Mouse (Mus musculus) midbrain, postnatal 0 days (tissue): ENCODE measurements around the gene 2310061I04Rik. TPM values are rescaled to one million over a fixed set of nuclear protein-coding genes. Genes with fewer than 3 reads are reported as not detected.

Experiments used
- ATAC-seq: fragments of 200-750 bp; cut with Nextera tagmentation; 2 replicates; pipeline ENCODE4 v1.8.0; 2017; ENCODE audit warnings: moderate number of reproducible peaks, mild to moderate bottlenecking, moderate TSS enrichment, moderate library complexity; ENCODE audit not compliant: low FRiP score
- DNase-seq: peaks from one replicate; pipeline ENCODE4 v3.0.0-alpha.2; 2015; ENCODE audit warnings: low spot score
- H3K27ac ChIP-seq: fragments of 300-500 bp; sonication (generic); 2 replicates; pipeline ENCODE4 v1.5.1; 2014; ENCODE audit warnings: low read depth, mild to moderate bottlenecking, low read length, mixed read lengths
- H3K27me3 ChIP-seq: fragments of 300-500 bp; sonication (generic); 2 replicates; pipeline ENCODE4 v1.6.1; 2014; ENCODE audit warnings: low read length, control low read depth, mixed read lengths; ENCODE audit not compliant: insufficient read depth
- H3K36me3 ChIP-seq: fragments of 300-500 bp; sonication (generic); 2 replicates; pipeline ENCODE4 v1.6.1; 2014; ENCODE audit warnings: low read length, control low read depth, mixed read lengths; ENCODE audit not compliant: insufficient read depth
- H3K4me1 ChIP-seq: fragments of 300-500 bp; sonication (generic); 2 replicates; pipeline ENCODE4 v1.6.1; 2014; ENCODE audit warnings: mild to moderate bottlenecking, control low read depth, antibody characterized with exemption, low read length, mixed read lengths; ENCODE audit not compliant: insufficient read depth
- H3K4me2 ChIP-seq: fragments of 300-500 bp; sonication (generic); 2 replicates; pipeline ENCODE4 v1.6.1; 2014; ENCODE audit warnings: low read depth, mild to moderate bottlenecking, low read length, mixed read lengths; ENCODE audit not compliant: poor library complexity, severe bottlenecking
- H3K4me3 ChIP-seq: fragments of 300-500 bp; sonication (generic); 2 replicates; pipeline ENCODE4 v1.5.1; 2014; ENCODE audit warnings: low read depth, mild to moderate bottlenecking, low read length, moderate library complexity
- H3K9ac ChIP-seq: fragments of 300-500 bp; sonication (generic); replicated peaks from 2 replicates; pipeline ENCODE4 v1.6.1; 2014; ENCODE audit warnings: mild to moderate bottlenecking, low read length, moderate library complexity, mixed read lengths; ENCODE audit not compliant: poor library complexity, severe bottlenecking
- H3K9me3 ChIP-seq: fragments of 300-500 bp; sonication (generic); 2 replicates; pipeline ENCODE4 v1.6.1; 2016; ENCODE audit warnings: low read length, control low read depth
- CTCF ChIP-seq: IDR thresholded peaks from 2 replicates; pipeline ENCODE4 v1.5.1; 2016; ENCODE audit warnings: antibody characterized with exemption, mild to moderate bottlenecking
- WGBS: fragments of 180-500 bp; shearing (Covaris S2); extraction: QIAGEN DNeasy Blood & Tissue Kit; methylation state at CpG from one replicate; pipeline ENCODE4 v1.1.7; 2014; 5-methylcytosine and 5-hydroxymethylcytosine counted together
- polyA plus RNA-seq: library from polyadenylated mRNA; unstranded; fragments of >200 nt; fragmentation: Nextera tagmentation; extraction: Ambion mirVana; gene quantifications from 2 replicates; pipeline ENCODE4 v1.2.1, GENCODE M21; 2015
- total RNA-seq: library from RNA; depleted of rRNA; stranded (reverse); fragments of >200 nt; gene quantifications from 2 replicates; pipeline ENCODE4 v1.2.3, GENCODE M21; 2014

The 2310061I04Rik gene
- total and polyA plus RNA-seq, 2 experiments from 2014 or later, result 47.7 to 88.3 TPM

DNA sequence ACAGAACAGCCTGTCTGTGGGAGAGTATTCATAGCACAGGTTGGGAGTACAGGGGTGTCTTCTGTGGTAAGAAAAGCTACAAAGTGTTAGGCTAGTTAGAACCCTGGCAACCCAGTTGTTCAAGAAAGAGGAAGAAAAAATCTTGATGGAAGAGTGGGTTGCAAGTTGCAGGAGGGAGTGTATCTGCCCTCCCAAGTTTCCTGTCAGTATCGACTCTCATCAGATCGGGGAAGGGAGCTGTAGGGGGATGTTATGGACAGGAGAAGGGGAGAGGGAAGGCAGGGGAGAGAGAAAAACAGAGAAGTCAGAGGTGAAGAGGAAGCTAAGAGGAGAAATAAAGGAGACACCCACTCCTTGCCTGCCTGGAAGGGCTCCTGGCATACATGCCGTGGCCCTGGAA, 3.4 kb upstream of the 2310061I04Rik start:
- no peaks in the 10 kb centered on the region for H3K9me3 ChIP-seq
- peaks cover 46% of the 10 kb centered on the region for H3K36me3 ChIP-seq
- H3K4me2 ChIP-seq, result no peak overlapping the region
- no peak overlapping the region for H3K4me3 ChIP-seq
- no peak overlapping the region for H3K27ac ChIP-seq
- H3K9ac ChIP-seq, result no peak overlapping the region
- H3K27me3 ChIP-seq, result no peaks in the 10 kb centered on the region
- TF ChIP-seq CTCF, result no peak
- DNase-seq, result no peak
- 88% methylated on average over 3 of the region's 3 CpGs for WGBS
- 0 out of 2 replicates have a peak, but pooled peaks cover 3% of the 10 kb centered on the region for H3K4me1 ChIP-seq
- ATAC-seq, result no peak

DNA sequence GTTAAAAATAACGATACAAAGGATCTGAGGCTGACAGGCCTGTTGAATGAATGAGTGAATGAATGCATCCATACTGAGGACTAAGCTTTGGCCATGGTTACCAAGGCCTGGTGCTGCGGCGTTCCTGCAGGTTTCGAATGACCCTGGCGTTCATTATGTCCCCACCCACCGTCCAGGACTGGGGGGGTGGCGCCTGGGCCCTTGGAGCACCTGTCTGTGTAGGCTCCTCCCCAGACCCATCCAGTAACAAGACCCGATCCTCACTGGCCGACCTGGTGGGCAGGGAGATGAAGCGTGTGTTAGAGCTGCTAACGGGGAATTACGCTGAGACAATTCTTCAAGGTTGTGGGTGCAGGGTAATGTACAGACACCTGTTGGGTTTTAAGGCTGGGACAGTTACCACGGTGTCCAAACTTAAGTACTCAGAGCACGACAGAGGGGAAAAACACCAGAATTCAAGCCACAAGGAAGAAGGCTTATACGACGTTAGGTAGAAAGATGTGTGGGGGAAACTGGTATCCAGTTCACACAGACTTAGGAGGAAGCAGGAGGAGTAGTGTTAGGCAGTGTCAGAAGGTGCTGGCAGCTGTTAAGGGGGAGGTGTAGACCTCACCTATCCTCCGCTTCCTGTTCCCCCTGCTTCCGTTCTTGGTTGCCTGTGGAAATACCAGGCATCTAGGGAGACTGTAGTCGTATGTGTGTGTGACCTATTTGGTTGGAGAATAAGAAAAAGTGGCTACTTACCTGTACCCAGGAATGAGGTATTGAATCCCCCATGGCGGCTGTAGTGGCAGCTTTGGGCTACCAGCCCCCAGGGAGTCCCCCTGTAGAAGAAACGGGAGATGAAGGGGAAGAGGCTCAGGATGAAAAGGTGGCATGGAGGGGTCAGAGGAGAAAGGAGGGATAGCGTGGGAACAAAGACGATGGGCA, 678 bp upstream of the 2310061I04Rik start:
- ATAC-seq, result peak; percentile 38

DNA sequence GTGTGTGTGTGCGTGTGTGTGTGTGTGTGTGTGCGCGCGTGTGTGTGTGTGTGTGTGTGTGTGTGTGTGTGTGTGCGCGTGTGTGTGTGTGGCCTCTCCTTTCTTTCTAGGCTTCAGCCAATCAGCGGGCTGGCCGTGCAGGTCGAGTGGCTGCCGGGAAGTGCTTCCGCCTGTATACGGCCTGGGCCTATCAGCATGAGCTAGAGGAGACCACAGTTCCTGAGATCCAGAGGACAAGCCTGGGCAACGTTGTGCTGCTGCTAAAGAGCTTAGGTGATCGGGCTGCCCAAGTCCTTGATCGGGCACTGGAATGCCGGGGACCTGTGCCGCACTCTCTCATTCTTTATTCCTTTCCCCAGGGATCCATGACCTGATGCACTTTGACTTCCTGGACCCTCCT, 9.5 kb downstream of the 2310061I04Rik start:
- WGBS, result 76% methylated on average over 14 of the region's 17 CpGs
- no peak overlapping the region for H3K4me2 ChIP-seq
- no peak overlapping the region for H3K27ac ChIP-seq
- no peak overlapping the region for H3K4me3 ChIP-seq
- H3K4me1 ChIP-seq, result no peaks in the 10 kb centered on the region
- H3K27me3 ChIP-seq, result no peaks in the 10 kb centered on the region
- peaks cover 80% of the 10 kb centered on the region for H3K36me3 ChIP-seq
- no peaks in the 10 kb centered on the region for H3K9me3 ChIP-seq
- no peak overlapping the region for H3K9ac ChIP-seq
- DNase-seq, result no peak
- no peak for ATAC-seq
- TF ChIP-seq CTCF, result no peak

More for the DNA sequence above, 678 bp upstream of the 2310061I04Rik start:
- no peak for TF ChIP-seq CTCF
- DNase-seq, result no peak
- H3K4me1 ChIP-seq, result 0 out of 2 replicates have a peak, but pooled peaks cover 3% of the 10 kb centered on the region
- no peaks in the 10 kb centered on the region for H3K9me3 ChIP-seq
- peak overlapping the region; percentile 85; the same call in 1 of the 2 replicates for H3K4me3 ChIP-seq
- 49% methylated on average over 23 of the region's 23 CpGs for WGBS
- no peaks in the 10 kb centered on the region for H3K27me3 ChIP-seq
- H3K9ac ChIP-seq, result peak overlapping the region; percentile 90
- peak overlapping the region; percentile 98 for H3K4me2 ChIP-seq
- H3K36me3 ChIP-seq, result peaks cover 40% of the 10 kb centered on the region
- peak overlapping the region; percentile 94 for H3K27ac ChIP-seq

DNA sequence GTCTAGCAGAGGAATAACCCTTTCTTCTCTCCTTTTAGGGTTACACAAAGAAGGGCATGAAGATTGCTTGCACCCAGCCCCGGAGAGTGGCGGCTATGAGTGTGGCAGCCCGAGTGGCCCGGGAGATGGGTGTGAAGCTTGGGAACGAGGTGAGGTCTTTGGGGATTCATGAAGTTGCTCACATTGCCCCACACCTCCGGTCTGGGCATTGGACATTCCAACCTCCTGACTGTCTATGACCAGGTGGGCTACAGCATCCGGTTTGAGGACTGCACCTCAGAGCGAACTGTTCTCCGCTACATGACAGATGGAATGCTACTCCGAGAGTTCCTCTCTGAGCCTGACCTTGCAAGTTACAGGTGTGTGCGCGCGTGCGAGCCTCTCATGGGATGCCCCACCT, 13.5 kb downstream of the 2310061I04Rik start:
- peaks cover 65% of the 10 kb centered on the region for H3K36me3 ChIP-seq
- TF ChIP-seq CTCF, result no peak

DNA sequence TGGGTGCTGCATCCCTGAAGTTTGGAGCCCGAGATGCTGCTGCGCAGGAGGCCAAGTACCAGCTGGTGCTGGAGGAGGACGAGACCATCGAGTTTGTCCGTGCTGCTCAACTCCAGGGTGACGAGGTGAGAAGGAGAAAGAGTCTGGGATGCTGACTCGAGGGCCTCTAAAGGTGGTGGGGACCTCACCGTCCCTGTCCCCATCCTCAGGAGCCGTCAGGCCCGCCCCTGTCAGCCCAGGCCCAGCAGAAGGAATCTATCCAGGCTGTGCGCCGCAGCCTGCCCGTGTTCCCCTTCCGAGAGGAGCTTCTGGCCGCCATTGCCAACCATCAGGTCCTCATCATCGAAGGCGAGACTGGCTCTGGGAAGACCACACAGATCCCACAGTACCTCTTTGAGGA, 14.3 kb downstream of the 2310061I04Rik start:
- peaks cover 57% of the 10 kb centered on the region for H3K36me3 ChIP-seq
- no peak for ATAC-seq
- TF ChIP-seq CTCF, result no peak
- no peaks in the 10 kb centered on the region for H3K9me3 ChIP-seq
- 95% methylated on average over 17 of the region's 17 CpGs for WGBS
- no peak overlapping the region for H3K4me2 ChIP-seq
- H3K27ac ChIP-seq, result no peak overlapping the region
- no peak for DNase-seq
- no peak overlapping the region for H3K9ac ChIP-seq
- H3K27me3 ChIP-seq, result no peaks in the 10 kb centered on the region
- H3K4me3 ChIP-seq, result no peak overlapping the region
- peaks cover 3% of the 10 kb centered on the region; the same call in 1 of the 2 replicates for H3K4me1 ChIP-seq

More for the DNA sequence above, 13.5 kb downstream of the 2310061I04Rik start:
- Histone ChIP-seq H3K4me1 (peaks cover 3% of the 10 kb centered on the region; the same call in 1 of the 2 replicates), H3K27me3 (no peaks in the 10 kb centered on the region), H3K4me3 (no peak overlapping the region), H3K9ac (no peak overlapping the region), H3K27ac (no peak overlapping the region), H3K4me2 (no peak overlapping the region), H3K9me3 (no peaks in the 10 kb centered on the region)
- 98% methylated on average over 14 of the region's 14 CpGs for WGBS
- DNase-seq, result no peak
- ATAC-seq, result no peak
